Comparison of ENCODE assay signal across 8 mouse cellular contexts in the genomic region with DNA sequence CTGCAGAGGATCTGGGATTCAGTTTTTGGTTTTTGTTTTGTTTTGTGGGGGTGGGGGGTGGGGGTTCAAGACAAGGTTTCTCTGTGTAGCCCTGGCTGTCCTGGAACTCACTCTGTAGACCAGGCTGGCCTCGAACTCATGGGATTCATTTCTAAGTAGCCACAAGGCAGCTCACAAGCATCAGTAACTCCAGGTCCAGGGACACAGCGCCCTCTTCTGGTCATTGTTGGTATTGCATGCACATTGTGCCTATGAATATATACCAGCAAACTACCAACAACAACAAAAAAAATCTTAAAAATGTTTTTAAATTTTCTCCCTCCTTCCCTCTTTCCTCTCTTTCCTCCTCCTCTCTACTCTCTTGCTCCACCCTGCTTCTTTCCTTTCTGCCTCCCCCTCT. TPM values are rescaled to one million over a fixed set of nuclear protein-coding genes. Genes with fewer than 3 reads are reported as not detected.
A peak's percentile ranks its signal among the peaks of the same experiment; 100 is the strongest.
DNase-seq lines count a peak whose midpoint lies in the region; ATAC-seq lines count a peak whose summit lies in the region.

No protein-coding gene starts in this region.

- no peak for ATAC-seq in granulocyte monocyte progenitor cell, adult 5-6 weeks (replicated peaks; ENCODE audit: poor library complexity, severe bottlenecking)

- peak; percentile 42 to 82 for DNase-seq in adrenal gland, adult (ENCODE audit: inconsistent age in 2 of 2, low spot score in 1 of 2)
- DNase-seq in adrenal gland, adult 8-10 months, result no peak
- peak; percentile 27 for DNase-seq in layer of hippocampus, adult 11-12 months (ENCODE audit: low spot score)
- no peak for DNase-seq in layer of hippocampus, adult 8-10 months (ENCODE audit: low spot score in 2 of 2)
- DNase-seq in ES-CJ7 (ENCODE audit: low read depth, low spot score), result peak; percentile 62
- peak; percentile 58 for DNase-seq in embryo, embryonic 9.5 days (ENCODE audit: extremely low spot score)
- DNase-seq in mesoderm, embryonic 11.5 days (ENCODE audit: low read depth, low spot score), result peak; percentile 55

RNA-seq across cellular contexts. Expression of a gene that starts 22.5 kb away (rescaled TPM):
- 10 to 100 TPM in 3 of 4 experiments, 1 to 10 TPM in 1; 9.8 to 14.4 (median 11.5) TPM for total RNA-seq in adrenal gland, adult 8-10 months (2022)
- 1 to 10 TPM; 1.3 to 2.1 (median 1.5) TPM for total RNA-seq in layer of hippocampus, adult 8-10 months (2022)
- not detected in 2 replicates for total RNA-seq in granulocyte monocyte progenitor cell, adult 5-6 weeks (2014; fragmentation: Nextera tagmentation)
- 0.34 TPM in 1 of 2 replicates, not detected in the other for total RNA-seq in granulocyte monocyte progenitor cell, adult 5-6 weeks (2017)

Comparison
In these comparisons a context has a peak if more than half of its experiments do, and no peak if none do; other contexts are left out.
1. DNase-seq: peak in adrenal gland, adult (2 of 2), layer of hippocampus, adult 11-12 months (single experiment), ES-CJ7 (single experiment), embryo, embryonic 9.5 days (single experiment) and mesoderm, embryonic 11.5 days (single experiment); none in adrenal gland, adult 8-10 months (single experiment) and layer of hippocampus, adult 8-10 months (0 of 2).